Mouse (Mus musculus): Measurements from ENCODE around the gene Chst8.
A peak's percentile ranks its signal among the peaks of the same experiment; 100 is the strongest.

Chst8 gene

DNA sequence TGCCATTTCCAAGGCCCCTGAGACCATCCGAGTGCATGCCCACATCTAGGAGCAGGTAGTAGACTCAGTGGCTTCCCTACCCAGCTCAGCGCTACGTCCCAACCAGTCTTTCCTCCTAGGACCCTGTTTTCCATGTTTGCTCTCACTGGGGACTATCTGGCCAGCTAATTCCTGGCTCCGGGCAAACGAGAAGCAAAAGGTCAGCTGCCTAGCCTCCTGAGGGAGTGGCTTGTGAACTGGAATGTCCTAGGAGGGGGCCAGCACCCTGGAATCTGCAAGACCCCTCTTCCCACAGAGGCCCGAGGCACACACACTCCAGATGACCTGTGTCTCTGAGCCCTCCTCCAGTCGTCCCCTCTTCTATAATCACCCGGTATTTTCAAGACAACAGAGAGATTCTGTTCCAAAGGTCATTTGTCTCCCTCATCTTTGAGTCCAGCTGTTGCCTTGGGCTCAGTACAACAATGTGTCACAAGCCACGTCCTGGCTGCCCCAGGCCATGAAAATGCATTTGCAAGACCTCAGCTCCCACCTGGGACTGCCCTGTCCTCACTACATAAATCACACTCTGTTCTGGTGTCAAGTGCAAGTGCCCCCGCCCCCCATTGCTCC lies 60.3 kb downstream of the Chst8 start:
- no peak for DNase-seq (ENCODE audit: low read depth, low spot score)

DNA sequence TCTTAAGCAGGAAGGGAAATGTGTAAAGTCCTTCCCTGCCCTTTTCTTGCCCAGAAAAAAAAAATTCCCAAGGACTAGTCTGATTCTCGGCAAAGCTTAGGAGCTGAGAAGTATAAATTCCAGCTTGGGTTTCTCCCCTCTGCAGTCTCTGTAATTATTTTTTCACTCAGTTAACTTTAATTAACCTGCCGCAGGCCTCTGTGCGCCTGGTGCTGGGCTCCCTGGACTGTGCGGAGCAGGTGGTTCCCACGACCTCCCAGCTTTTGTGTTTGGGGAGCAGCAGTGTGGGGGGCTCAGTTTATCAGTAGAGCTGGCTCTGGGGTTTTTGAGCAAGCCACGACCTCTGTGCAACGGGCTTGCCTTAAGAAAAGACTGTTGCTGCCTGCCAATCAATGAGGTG lies 62.2 kb downstream of the Chst8 start:
- DNase-seq (ENCODE audit: low read depth, low spot score), result no peak

DNA sequence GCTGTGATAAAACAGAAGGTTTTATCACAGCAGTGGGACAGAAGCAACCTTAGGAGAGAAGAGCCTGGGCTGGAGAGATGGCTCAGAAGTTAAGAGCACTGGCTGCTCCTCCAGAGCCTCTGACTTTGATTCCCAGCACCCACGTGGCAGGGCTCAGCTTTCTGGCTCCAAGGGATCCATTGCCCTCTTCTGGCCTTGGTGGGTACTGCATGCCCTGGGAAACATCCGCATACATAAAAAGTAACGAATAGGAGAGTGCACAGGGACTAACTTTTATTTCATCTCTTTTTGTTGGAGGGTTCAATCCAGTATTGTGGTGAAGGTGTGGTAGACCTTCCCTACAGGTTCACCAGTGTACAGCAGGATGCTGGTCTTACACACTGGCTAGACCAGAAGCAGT lies 62.8 kb downstream of the Chst8 start:
- DNase-seq (ENCODE audit: low read depth, low spot score), result peak; percentile 62

DNA sequence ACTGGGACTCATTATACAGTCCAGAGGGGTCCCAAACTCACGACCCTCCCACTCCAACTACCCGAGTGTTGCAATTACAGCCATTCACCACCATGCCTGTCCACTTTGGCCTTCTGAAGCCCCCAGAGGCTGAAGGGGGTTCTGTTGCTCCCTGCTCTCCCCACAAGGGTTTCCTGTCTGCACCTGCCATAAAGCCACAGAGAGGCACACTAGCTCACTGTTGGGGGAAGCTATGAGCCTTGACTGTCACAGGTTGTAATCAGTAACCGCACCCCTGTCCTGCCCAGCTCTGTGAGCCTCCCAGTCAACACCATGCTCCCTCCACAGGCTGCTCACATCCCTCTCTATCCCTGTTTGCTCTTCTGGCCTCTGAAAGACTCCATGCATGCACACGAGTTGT lies 64.0 kb downstream of the Chst8 start:
- DNase-seq (ENCODE audit: low read depth, low spot score), result no peak

DNA sequence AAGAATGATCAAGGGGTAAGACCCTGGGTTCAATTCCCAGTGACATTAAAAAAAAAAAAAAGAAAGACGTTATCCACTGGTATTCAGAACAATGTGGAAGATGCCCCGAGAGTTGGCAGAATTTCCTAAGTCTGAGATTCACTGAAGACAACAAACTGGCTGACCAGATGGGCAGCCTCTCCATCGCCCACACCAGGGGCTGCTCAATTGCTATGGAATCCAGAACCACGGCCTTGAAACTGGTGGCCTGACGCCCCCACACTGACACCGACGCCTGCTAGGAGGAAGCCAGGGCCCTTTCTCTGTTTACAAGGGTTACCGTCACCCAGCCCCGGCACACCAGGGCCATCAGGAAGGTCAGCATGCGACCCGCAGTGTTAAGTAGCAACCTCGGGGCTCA lies 64.8 kb downstream of the Chst8 start:
- no peak for DNase-seq (ENCODE audit: low read depth, low spot score)

DNA sequence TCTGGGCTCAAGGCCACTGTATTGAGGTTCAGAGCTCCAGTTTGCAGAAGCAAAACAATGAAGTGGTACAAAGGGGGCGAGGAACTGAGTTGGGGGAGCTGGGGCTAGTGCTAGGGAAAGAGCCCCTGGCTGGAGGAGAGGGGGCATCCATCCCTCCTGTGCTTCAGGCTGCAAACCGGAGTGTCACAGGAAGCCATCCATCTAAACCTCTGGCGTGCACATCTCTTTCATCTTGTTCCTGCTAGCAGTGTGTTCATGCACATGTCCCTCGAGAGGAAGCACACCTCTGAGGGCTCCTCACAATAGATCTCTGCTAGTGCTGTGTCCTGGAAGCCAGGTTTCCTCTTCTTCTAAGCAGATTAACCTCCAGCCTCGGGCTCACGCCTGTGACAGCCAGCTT lies 65.9 kb downstream of the Chst8 start:
- DNase-seq (ENCODE audit: low read depth, low spot score), result no peak

DNA sequence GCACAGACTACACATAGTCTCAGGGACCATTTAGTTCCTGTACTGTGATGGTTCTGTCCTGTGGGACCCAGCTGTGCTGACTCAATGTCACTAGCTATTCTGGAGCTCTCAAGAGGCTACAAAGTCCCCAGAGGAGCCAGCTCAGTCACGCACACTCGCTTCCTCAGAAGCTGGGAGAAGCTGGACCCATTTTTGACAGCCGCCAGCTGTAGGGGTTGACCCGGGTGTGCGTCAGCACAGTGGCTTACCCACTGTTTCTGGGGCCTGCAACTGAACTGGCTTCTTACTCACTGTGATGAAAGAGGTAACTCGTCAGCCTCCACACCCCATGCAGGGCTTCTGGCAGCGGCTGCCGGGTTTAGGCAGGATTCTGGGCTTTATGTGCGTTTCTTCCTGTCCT lies 66.3 kb downstream of the Chst8 start:
- DNase-seq (ENCODE audit: low read depth, low spot score), result no peak

DNA sequence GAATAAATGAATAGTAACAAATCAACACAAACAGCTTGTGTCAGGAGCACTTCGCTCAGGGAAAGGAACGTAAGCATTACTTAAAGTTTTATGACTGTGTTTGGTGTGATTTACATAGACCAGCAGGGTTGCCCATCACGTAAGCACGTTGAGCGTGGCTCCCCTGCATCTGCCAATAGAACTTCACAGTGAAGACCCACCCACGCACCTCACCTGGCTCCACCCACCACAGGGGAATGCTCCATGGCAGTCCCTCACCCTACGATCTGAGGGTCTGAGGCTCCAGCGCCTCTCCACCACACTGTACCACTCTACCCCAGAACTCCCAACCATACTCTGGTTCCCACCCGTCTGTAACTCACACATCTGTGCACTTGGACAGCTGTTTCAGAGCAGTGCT lies 67.1 kb downstream of the Chst8 start:
- no peak for DNase-seq (ENCODE audit: low read depth, low spot score)

DNA sequence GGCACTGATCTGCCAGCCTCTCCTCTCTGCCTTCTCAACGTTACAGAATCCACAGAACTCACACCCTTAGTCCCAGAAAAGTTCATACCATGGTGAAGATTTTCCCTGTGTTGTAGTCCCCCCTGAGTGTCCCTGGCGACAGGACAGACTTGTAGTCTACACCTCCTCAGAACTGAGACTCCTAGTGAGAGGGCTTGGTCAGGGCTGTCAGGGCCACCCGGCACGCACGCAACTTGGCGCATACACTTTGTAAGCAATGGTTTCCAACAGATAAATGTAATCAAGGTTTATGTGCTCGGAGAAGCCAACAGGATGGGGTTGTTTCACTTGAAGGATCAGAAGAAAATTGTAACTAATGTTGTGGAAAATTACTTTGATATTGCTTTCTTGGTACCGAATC lies 67.5 kb downstream of the Chst8 start:
- no peak for DNase-seq (ENCODE audit: low read depth, low spot score)

DNA sequence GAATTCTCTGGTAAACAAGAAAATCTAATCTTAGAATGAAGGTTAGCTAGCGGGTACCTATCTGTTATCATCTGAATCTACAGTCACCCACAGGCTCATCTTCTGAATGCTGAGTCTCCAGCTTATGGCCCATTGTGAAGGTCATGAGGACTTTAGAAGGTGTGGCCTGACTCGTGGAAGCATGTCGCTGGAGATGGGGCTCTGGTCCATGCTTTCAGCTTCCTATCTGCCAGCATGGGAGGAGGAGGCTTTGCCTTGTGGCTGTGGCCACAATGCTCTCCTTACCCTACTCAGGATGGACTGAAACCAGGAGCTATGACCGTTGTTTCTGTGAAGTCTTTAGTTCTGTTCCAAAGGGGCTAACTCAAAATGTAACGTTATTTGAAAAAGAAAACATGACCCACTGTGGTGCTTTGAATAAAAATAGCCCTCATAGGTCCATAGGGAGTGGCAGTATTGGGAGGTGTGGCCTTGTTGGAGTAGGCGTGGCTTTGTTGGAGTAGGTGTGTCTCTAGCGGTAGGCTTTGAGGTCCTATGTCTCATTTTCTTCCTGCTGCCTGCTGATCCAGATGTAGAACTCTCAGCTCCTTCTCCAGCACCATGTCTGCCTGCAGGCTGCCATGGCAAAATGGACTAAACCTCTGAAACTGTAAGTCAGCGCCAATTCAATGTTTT lies 69.0 kb downstream of the Chst8 start:
- no peak for DNase-seq (ENCODE audit: low read depth, low spot score)

DNA sequence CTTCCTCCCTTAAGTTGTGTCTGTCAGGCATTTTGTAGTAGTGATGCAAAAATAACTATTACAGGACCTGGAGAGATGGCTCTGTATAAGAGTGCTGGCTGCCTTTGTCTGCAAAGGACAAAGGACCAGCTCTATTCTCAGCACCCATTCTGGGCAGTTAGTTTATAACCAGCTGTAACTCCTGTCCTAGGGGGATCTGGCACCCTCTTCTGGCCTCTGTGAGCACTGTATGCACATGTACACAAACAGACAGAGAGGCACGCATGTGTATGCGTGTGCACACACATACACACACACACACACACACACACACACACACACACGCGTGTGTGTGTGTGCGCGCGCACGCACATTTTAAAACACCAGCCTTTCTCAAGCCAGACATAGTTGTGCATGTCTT lies 73.1 kb downstream of the Chst8 start:
- no peak for DNase-seq (ENCODE audit: low read depth, low spot score)

DNA sequence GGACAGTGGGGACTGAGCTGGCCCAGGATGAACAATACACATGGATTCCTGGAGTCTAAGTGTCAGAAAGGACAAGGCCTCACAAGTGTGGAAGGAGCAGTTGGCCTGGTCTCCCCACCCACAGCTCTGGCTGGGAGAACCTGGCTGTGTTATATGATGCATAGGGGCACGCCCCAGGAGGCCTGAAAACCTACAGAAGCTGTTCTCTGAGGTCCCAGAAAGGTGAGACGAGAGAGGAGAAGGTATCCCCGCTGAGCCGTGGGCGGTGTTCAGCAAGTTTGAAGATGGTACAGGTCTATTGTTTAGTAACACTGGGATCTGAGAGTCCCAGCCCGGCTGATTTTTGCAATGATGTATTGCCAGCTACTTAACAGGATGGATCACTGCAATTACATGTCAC lies 75.3 kb downstream of the Chst8 start:
- DNase-seq (ENCODE audit: low read depth, low spot score), result no peak

DNA sequence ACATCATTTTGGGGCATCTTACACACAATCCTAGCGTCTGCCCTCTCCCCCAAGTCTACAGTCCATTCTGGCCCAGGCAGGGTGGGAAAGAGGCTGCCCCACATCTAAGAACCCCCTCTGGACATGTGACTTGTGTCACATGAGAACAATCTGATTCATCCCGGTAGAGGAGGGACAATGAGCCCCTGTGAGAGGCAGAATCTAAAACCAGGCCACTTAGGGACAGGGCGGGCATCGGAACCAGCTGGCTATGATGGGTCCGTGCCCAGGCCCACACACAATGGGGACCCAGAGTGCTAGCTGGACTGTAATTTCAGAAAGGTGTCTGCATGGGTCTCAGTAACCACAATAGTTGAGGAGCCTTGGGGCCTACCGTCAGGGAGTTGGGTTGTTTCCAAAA lies 78.2 kb downstream of the Chst8 start:
- DNase-seq (ENCODE audit: low read depth, low spot score), result no peak

DNA sequence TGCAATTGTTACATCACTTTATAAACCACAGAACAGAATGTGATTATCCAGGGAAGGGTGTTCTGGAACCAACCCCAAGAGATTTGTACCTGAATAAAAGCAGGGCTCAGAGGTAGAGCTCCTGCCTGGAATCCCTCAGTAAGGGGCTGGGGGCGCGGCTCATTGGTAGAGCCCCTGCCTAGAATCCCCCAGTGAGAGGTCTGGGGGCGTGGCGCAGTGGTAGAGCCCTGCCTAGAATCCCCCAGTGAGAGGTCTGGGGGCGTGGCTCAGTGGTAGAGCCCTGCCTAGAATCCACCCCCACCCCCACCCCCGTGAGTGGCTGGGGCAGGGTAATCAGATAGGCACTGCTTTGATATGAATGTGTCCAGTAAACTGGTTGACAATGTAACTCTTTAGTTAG lies 83.6 kb downstream of the Chst8 start:
- no peak for DNase-seq (ENCODE audit: low read depth, low spot score)

DNA sequence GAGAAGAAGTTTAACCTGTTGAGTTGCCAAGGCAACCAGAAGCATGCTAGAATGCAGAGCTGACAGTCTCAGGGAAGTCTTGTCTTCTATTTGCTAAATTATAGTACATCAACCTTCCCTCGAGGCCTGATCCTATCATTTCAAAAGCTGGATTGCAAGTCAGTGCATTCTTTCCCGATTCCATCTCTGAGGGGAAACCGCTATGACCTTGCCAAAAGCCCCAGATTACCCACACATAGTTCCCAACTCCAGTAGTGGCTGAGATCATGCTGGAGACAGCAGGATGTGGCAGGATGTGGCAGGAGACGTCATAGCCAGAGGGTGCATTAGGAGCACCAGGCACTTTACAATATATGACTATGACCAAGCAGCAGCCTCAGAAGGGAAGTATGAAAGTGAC lies 87.3 kb downstream of the Chst8 start:
- no peak for DNase-seq (ENCODE audit: low read depth, low spot score)

DNA sequence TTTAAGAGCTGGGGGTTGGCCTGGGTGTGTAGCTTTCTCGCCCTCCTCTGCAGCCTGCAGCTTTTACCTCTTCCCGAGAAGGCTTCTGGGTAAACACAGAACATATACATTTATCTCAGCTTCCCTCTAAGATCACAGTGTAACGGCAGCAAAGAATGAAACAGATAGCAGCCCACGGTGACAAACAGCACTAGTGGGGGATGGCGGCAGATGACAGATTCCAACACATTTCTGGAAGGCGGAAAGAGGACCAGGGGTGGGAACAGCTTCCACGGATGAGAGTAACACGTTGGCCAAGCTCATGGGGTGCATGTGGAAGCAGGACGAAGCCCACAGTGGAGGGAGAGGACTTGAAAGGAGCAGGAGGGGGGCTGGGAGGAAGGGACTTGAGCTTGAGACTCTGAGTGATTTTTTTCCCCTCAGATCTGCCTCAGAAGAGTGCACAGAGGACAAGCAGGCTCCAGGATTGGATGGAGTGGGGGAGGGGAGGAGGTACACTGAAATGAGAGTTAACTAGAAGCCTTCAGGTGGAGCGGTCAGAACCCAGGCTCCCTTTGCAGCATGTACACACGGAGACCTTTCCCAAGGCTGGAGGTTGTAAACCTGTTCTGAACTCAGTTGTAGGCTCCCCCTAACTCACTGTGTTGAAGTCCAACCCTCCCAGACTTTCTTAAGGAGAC lies 89.8 kb downstream of the Chst8 start:
- no peak for DNase-seq (ENCODE audit: low read depth, low spot score)

DNA sequence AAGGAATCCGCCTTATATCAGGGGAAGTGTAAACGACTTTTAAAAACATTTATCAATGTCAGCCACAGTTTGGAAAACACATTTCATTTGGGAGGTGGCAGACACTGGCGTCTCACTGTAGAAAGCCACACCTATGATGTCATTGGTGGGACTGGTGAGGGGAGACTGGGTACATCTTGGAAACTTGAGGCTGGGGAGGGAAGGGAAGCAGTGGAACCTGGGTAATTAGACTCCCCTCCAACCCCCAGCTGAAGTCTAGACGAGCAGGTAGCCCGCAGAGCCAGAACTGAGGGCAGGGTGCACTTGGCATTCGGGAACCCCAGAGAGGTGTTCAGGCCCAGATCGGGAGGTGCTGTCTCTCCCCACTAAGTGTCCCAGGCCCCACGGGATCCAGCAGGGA lies 90.4 kb downstream of the Chst8 start:
- no peak for DNase-seq (ENCODE audit: low read depth, low spot score)

DNA sequence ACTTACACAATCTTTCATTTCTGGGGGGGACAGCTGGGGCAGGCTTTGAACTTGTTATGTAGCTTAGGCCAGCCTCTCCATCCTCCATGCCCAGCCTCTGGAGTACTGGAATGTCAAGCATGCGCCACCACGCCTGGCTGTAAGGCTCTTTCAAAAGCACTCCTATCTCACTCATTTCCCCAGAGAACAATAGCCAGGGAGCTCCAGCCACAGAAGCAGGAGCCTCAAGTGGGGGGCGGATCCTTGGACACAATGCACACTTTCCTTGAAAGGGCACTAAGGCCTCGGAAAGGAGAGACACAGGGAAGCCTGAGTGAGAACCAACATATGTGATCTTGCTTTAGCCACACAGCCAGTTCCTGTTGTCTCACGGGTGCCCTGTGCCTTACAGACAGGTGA lies 90.9 kb downstream of the Chst8 start:
- peak; percentile 83 for DNase-seq (ENCODE audit: low read depth, low spot score)

DNA sequence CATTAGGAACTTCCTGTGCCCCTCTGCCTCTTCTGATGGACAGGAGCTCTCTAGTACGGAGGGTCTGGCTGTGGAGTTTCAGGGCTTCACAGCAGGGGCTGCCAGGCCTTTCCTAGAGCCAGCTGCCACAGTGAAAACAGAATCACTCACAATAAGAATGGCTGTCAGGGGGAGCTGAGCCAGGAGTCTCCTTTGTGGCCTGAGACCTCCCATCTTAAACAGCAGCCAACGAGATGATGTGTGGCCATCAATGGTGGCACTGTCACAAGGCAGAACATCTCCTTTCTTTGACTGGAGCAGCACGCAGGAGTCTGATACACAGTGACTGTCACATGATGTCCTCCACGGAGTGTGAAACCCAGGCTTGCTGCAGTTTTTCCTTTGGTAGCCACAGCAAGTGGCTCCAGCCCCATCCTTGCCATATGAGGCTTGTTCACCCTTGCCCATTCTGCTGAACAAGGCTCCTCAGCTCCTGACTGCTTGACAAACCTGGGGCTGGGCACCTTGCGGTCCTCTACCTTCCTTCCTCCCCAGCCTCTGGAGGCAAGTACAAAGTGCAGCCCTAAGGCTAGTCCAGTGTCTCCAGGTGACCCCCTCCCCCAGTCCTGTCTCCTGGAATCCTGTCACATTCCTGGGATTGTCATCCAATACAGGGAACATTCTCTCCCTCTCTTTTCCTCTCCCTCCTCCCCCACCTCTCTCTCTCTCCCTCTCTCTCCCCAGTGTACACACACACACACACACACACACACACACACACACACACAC lies 91.4 kb downstream of the Chst8 start:
- no peak for DNase-seq (ENCODE audit: low read depth, low spot score)

DNA sequence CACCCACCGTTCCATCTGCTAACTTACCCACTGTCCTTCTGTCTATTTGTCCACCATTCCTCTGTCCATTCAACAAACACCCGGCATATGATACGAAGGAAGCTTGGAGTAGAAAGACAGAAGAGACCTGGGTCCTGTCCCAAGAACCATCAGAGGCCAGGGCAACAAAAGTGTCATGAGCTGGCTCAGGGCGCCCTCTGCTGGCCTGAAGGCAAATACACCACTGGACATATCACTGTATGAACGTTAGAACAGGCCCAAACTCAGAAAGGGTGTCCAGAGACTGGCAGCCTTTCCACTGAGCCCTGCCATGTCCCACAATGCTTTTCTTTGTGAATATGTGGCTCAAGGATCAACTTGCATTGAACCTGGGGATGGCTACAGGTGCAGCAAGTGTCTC lies 92.9 kb downstream of the Chst8 start:
- DNase-seq (ENCODE audit: low read depth, low spot score), result no peak

DNA sequence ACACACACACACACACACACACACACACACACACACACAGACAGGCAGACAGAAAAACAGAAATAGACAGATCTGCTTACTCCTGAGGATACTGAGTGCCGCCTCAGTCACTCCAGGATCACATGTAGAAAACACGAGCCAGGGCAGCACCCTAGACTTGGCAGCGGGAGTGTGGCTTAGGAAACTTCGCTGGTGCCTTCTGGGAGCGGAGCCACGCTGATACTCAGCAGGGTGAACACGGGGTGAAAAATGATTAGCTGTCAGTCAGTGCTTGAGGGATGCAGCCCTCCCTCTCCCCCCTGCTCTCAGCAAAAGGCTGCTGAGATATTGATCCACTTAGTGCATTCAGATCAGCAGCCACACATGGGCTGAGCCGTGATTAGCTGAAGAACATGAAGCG lies 93.9 kb downstream of the Chst8 start:
- no peak for DNase-seq (ENCODE audit: low read depth, low spot score)

DNA sequence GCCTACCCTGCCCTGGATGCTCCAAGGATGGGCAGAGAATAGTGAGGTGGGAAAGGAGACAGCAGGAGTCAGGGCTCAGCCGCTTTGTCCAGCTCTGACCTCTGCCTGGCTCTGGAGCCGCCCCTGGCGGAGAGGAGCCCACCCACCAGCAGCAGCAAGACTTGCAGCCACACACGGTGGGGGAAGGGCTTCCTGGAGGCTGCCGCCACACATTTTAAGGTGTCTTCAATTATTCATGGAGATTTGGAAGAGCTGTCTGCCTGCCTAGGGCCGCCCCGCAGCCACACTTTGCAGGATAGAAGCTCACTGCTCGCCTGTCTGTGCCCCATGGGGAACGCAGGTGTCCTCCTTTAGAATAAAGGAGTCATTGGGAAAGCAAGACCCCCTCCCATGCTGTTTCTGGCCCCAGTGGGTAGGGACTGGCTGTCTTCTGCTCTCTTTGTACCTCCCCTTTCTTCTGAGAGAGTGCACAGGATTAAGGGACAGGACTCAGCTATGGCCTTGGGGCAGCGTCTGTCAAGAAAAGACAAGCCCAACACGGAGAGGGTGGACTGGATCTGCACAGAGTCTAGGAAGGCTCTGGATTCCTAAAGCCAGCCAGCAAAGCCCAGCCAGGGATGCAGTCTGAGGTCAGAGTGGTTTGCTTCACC lies 95.2 kb downstream of the Chst8 start:
- no peak for DNase-seq (ENCODE audit: low read depth, low spot score)

Data from WW6 (cell line).